Mouse (Mus musculus) bone marrow macrophage, adult 2 months (primary cell): ENCODE results near the gene Kif13a.

ENCODE experiments used
- CTCF ChIP-seq: IDR thresholded peaks from 2 replicates; pipeline ENCODE4 v1.5.1; 2012; ENCODE audit warnings: low read depth, mild to moderate bottlenecking, low read length, moderate library complexity
- POLR2A ChIP-seq: IDR thresholded peaks from 2 replicates; pipeline ENCODE4 v1.6.1; 2012; ENCODE audit warnings: mild to moderate bottlenecking, low read depth, low read length, borderline replicate concordance

DNA sequence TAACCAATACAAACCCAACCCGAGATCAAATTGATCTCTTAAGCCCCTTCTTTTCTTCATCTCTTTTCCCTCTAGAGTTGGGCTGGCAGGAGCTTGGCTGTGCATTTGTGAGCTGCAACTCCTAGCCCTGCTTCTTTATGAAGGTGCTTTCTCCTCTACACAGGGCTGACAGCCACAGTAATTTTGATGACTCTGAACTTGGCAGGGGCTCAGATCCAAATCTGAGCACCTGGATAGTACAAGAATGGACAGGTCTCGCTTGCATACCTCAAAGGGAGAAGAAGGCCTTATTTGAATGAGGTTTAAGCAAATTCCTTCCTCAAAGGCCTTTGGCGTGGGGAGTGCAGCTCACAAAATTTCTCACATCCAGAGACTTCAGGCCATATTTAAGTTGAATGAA lies 88.0 kb downstream of the Kif13a start:
- no peak for TF ChIP-seq POLR2A
- no peak for TF ChIP-seq CTCF
